Comparison of ENCODE assay signal across 20 mouse cellular contexts in the genomic region with DNA sequence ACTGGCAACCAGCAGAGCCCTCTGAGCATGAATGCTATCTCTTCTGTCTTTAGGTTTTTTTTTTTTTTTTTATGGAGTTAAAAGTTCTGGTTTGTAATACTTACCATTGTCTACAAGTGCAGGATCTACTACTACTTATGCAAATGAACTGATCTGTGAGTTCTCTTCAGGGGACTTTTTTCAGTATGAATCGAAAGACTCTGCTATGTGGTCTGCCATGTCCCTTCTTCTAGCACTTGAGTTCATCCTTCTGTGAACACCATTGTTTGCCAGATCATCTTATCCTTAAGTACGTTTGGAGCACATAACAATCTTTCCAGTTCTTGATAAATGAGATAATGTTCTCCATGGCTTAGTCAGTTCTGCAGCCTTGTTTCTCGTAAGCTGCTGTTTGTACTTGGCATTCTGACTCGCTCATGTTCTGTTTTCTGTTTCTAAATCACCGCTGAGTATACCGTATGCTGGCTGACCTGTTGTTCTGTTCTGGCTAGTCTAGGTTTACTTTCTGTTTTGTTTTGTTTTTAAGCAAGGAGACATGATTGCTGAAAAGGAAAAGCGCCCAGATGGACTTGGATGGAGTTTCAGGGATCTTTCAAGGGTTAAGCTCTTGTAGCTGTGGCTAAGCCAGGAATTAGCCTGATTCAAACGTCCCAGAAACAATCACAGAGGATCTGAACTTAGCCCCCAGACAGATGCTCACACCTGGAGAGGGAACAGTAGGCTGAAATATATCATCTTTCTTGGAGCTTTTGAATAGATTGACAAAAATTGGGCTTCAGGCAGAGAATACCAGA. TPM values are rescaled to one million over a fixed set of nuclear protein-coding genes. Genes with fewer than 3 reads are reported as not detected.
A peak's percentile ranks its signal among the peaks of the same experiment; 100 is the strongest.
DNase-seq lines count a peak whose midpoint lies in the region; ATAC-seq and TF ChIP-seq lines count a peak whose summit lies in the region.
"Had no signal": no experiment of that assay in that cellular context is flagged by ENCODE, and none has a peak within 500 bp of the region (broad histone marks: within the 10 kb centered on the region; RNA-seq: fewer than 3 reads in every experiment).

No protein-coding gene starts in this region.

- peaks cover 1% of the 10 kb centered on the region; the same call in 1 of the 2 replicates for H3K4me1 ChIP-seq in heart, adult 2 months (ENCODE audit: control insufficient read depth, insufficient read depth, low read length)
- peaks cover 5% of the 10 kb centered on the region; the same call in 1 of the 2 replicates for H3K4me1 ChIP-seq in embryonic fibroblast, embryonic 13.5 days (ENCODE audit: control insufficient read depth, insufficient read depth, low read length)
- peaks cover 7% of the 10 kb centered on the region; the same call in 1 of the 2 replicates for H3K4me1 ChIP-seq in stomach, embryonic 14.5 days (ENCODE audit: control insufficient read depth, insufficient read depth, low read length)
- H3K4me1 ChIP-seq: limb, embryonic 13.5 days had no signal

- no peak for TF ChIP-seq EP300 in heart, adult 2 months (IDR thresholded peaks at IDR 0.05; ENCODE audit: insufficient read depth, low read depth, low read length)

- TF ChIP-seq POLR2A in heart, adult 2 months (IDR thresholded peaks at IDR 0.05; ENCODE audit: insufficient read depth, low read depth, low read length), result no peak
- no peak for TF ChIP-seq POLR2A in embryonic fibroblast, embryonic 13.5 days (IDR thresholded peaks at IDR 0.05; ENCODE audit: low read depth, low read length)

- no peaks in the 10 kb centered on the region for H3K79me2 ChIP-seq in heart, adult 2 months (replicated peaks; ENCODE audit: control insufficient read depth, insufficient read depth, low read length)

- ATAC-seq in stomach, embryonic 14.5 days (ENCODE audit: insufficient number of reproducible peaks, insufficient read depth, low FRiP score, low read depth), result no peak
- ATAC-seq: forebrain, postnatal 0 days had no signal

- no peak overlapping the region for H3K27ac ChIP-seq in heart, adult 2 months
- peak overlapping the region; percentile 56 for H3K27ac ChIP-seq in embryonic fibroblast, embryonic 13.5 days (ENCODE audit: insufficient read depth, low read length)
- H3K27ac ChIP-seq in stomach, embryonic 14.5 days (ENCODE audit: low read length), result no peak overlapping the region
- H3K27ac ChIP-seq: hindbrain, embryonic 12.5 days; kidney, postnatal 0 days; layer of hippocampus, adult 2 months; limb, embryonic 13.5 days; midbrain, embryonic 10.5 days had no signal

- peak overlapping the region; percentile 14; the same call in 1 of the 2 replicates for H3K4me2 ChIP-seq in stomach, embryonic 14.5 days (replicated peaks; ENCODE audit: low read depth, low read length)
- H3K4me2 ChIP-seq: hindbrain, embryonic 12.5 days; limb, embryonic 13.5 days had no signal

- no peak overlapping the region for H3K4me3 ChIP-seq in heart, adult 2 months
- no peak overlapping the region for H3K4me3 ChIP-seq in embryonic fibroblast, embryonic 13.5 days (ENCODE audit: insufficient read depth, low read length)
- no peak overlapping the region for H3K4me3 ChIP-seq in stomach, embryonic 14.5 days (ENCODE audit: low read depth, low read length)
- H3K4me3 ChIP-seq: erythroblast, embryonic 14.5 days; hindbrain, embryonic 12.5 days; layer of hippocampus, adult 2 months; limb, embryonic 13.5 days; midbrain, embryonic 10.5 days had no signal

- peak; percentile 11 for DNase-seq in heart, adult 8-10 months (ENCODE audit: low spot score)
- DNase-seq in heart, adult 2 months, result no peak
- peak; percentile 82 for DNase-seq in A20 (ENCODE audit: low read depth, low spot score)
- no peak for DNase-seq in left cerebral cortex, adult 18-20 months (ENCODE audit: low spot score in 2 of 2)
- no peak for DNase-seq in Muller cell, postnatal 12 days (ENCODE audit: inconsistent ontology term)
- DNase-seq: cerebellum, postnatal 10 days; forebrain, postnatal 0 days; kidney, adult 11 months; lung, postnatal 36 days; right cerebral cortex, adult 18-20 months; spleen, adult 18-20 months; thymus, postnatal 25 days had no signal

- intact Hi-C loops in heart, adult 2 months (cut with DNase I), result no loop called here

- H3K36me3 ChIP-seq in heart, adult 2 months (ENCODE audit: control insufficient read depth, insufficient read depth, low read length), result no peaks in the 10 kb centered on the region
- H3K36me3 ChIP-seq in stomach, embryonic 14.5 days (ENCODE audit: control insufficient read depth, insufficient read depth, low read length), result no peaks in the 10 kb centered on the region
- H3K36me3 ChIP-seq: hindbrain, embryonic 12.5 days; limb, embryonic 13.5 days; midbrain, embryonic 10.5 days had no signal

- WGBS in heart, adult 2 months, result 48% methylated on average over 8 of the region's 8 CpGs
- 42% methylated on average over 8 of the region's 8 CpGs for WGBS in stomach, embryonic 14.5 days

- no peaks in the 10 kb centered on the region for H3K9me3 ChIP-seq in stomach, embryonic 14.5 days (ENCODE audit: control insufficient read depth, low read depth, low read length)
- H3K9me3 ChIP-seq: hindbrain, embryonic 12.5 days; limb, embryonic 13.5 days; midbrain, embryonic 10.5 days had no signal

- TF ChIP-seq CTCF in heart, adult 2 months (IDR thresholded peaks at IDR 0.05), result no peak
- no peak for TF ChIP-seq CTCF in embryonic fibroblast, embryonic 13.5 days (IDR thresholded peaks at IDR 0.05; ENCODE audit: borderline replicate concordance, insufficient read depth, low read length)

- no peaks in the 10 kb centered on the region for H3K27me3 ChIP-seq in heart, adult 2 months (ENCODE audit: control insufficient read depth, insufficient read depth, low read length)
- no peaks in the 10 kb centered on the region for H3K27me3 ChIP-seq in stomach, embryonic 14.5 days (ENCODE audit: control insufficient read depth, insufficient read depth, low read length)
- H3K27me3 ChIP-seq: hindbrain, embryonic 12.5 days; limb, embryonic 13.5 days had no signal

- H3K9ac ChIP-seq in heart, adult 2 months (ENCODE audit: low read depth, low read length), result no peak overlapping the region
- H3K9ac ChIP-seq in stomach, embryonic 14.5 days (replicated peaks; ENCODE audit: low read depth, low read length), result no peak overlapping the region
- H3K9ac ChIP-seq: forebrain, postnatal 0 days; hindbrain, embryonic 12.5 days; limb, embryonic 13.5 days had no signal

RNA-seq across cellular contexts. Expression of a gene that starts 40.3 kb away (rescaled TPM):
- 1 to 10 TPM in 3 of 4 experiments, under 1 TPM in 1; 0.98 to 4.6 (median 2.7) TPM for total RNA-seq in heart, adult 8-10 months (2022)
- total RNA-seq in heart, adult 2 months (2021), result 1 to 10 TPM; 2.1 to 2.2 TPM
- 0.84 and 1.8 TPM in 2 replicates for polyA plus RNA-seq in heart, adult 2 months (2012; rRNA removed)
- polyA plus RNA-seq in embryonic fibroblast, embryonic 13.5 days (2011; ENCODE audit: insufficient read length, low read depth, missing spikeins), result 4.2 and 5.2 TPM in 2 replicates
- 11.7 and 12.3 TPM in 2 replicates for polyA plus RNA-seq in stomach, embryonic 14.5 days (2014; fragmentation: Nextera tagmentation; extraction: Ambion mirVana)
- total RNA-seq in left cerebral cortex, adult 18-20 months (2021), result 1 to 10 TPM; 6.9 to 7.3 TPM
- polyA plus RNA-seq: erythroblast, embryonic 14.5 days had no signal

Comparison
In these comparisons a context has a peak if more than half of its experiments do, and no peak if none do; other contexts are left out.
1. DNase-seq: peak in heart, adult 8-10 months (single experiment) and A20 (single experiment); none in heart, adult 2 months (0 of 2), left cerebral cortex, adult 18-20 months (0 of 2) and Muller cell, postnatal 12 days (single experiment).